14 mouse cellular contexts compared by ENCODE assay signal in genomic region chr3:52444420-52445119, GRCm38 (mm10).
A peak's percentile ranks its signal among the peaks of the same experiment; 100 is the strongest.
DNase-seq lines count a peak whose midpoint lies in the region; ATAC-seq and TF ChIP-seq lines count a peak whose summit lies in the region.
"Had no signal": no experiment of that assay in that cellular context is flagged by ENCODE, and none has a peak within 500 bp of the region (broad histone marks: within the 10 kb centered on the region; RNA-seq: fewer than 3 reads in every experiment).

No protein-coding gene starts in this region.

- peak overlapping the region; percentile 76; the same call in 1 of the 2 replicates for H3K27ac ChIP-seq in hindbrain, embryonic 10.5 days
- H3K27ac ChIP-seq in hindbrain, embryonic 14.5 days, result no peak overlapping the region
- peak overlapping the region; percentile 72 for H3K27ac ChIP-seq in midbrain, embryonic 10.5 days (replicated peaks)
- H3K27ac ChIP-seq in midbrain, embryonic 16.5 days (ENCODE audit: low read length), result no peak overlapping the region
- peak overlapping the region; percentile 49; the same call in 1 of the 2 replicates for H3K27ac ChIP-seq in bone marrow, adult 2 months (ENCODE audit: control insufficient read depth, insufficient read depth, low read depth, low read length, poor library complexity)
- H3K27ac ChIP-seq: heart, embryonic 15.5 days; hindbrain, postnatal 0 days; neural tube, embryonic 13.5 days had no signal

- DNase-seq in hindbrain, embryonic 10.5 days (ENCODE audit: low spot score), result no peak
- no peak for DNase-seq in hindbrain, embryonic 14.5 days (ENCODE audit: low spot score)
- DNase-seq in midbrain, embryonic 10.5 days (ENCODE audit: low spot score), result no peak
- DNase-seq in embryo, embryonic 11 days, result no peak
- DNase-seq: lung, postnatal 14 days had no signal

- peaks cover 11% of the 10 kb centered on the region for H3K4me1 ChIP-seq in hindbrain, embryonic 10.5 days (replicated peaks)
- H3K4me1 ChIP-seq in hindbrain, embryonic 14.5 days (replicated peaks; ENCODE audit: control insufficient read depth, insufficient read depth, low read length), result 0 out of 2 replicates have a peak, but pooled peaks cover 5% of the 10 kb centered on the region
- H3K4me1 ChIP-seq in midbrain, embryonic 10.5 days, result peaks cover 11% of the 10 kb centered on the region
- H3K4me1 ChIP-seq in midbrain, embryonic 16.5 days (ENCODE audit: control insufficient read depth, insufficient read depth, low read length), result no peaks in the 10 kb centered on the region
- H3K4me1 ChIP-seq in bone marrow, adult 2 months (ENCODE audit: control insufficient read depth, insufficient read depth, low read length), result peaks cover 5% of the 10 kb centered on the region
- H3K4me1 ChIP-seq: heart, embryonic 15.5 days had no signal

- H3K4me2 ChIP-seq in hindbrain, embryonic 14.5 days (replicated peaks), result no peak overlapping the region
- no peak overlapping the region for H3K4me2 ChIP-seq in midbrain, embryonic 16.5 days (ENCODE audit: low read length)
- H3K4me2 ChIP-seq: heart, embryonic 15.5 days; limb, embryonic 15.5 days; neural tube, embryonic 13.5 days had no signal

- H3K36me3 ChIP-seq in hindbrain, embryonic 10.5 days, result no peaks in the 10 kb centered on the region
- no peaks in the 10 kb centered on the region for H3K36me3 ChIP-seq in hindbrain, embryonic 14.5 days (replicated peaks; ENCODE audit: control insufficient read depth, insufficient read depth)
- H3K36me3 ChIP-seq in midbrain, embryonic 10.5 days, result no peaks in the 10 kb centered on the region
- H3K36me3 ChIP-seq in midbrain, embryonic 16.5 days (ENCODE audit: control insufficient read depth, insufficient read depth, low read length), result no peaks in the 10 kb centered on the region
- H3K36me3 ChIP-seq: heart, embryonic 15.5 days; limb, embryonic 15.5 days; neural tube, embryonic 13.5 days had no signal

- 87% methylated on average over 8 of the region's 8 CpGs for WGBS in hindbrain, embryonic 10.5 days
- 91% methylated on average over 8 of the region's 8 CpGs for WGBS in hindbrain, embryonic 14.5 days
- WGBS in midbrain, embryonic 10.5 days, result 94% methylated on average over 8 of the region's 8 CpGs
- 92% methylated on average over 8 of the region's 8 CpGs for WGBS in midbrain, embryonic 16.5 days
- WGBS in bone marrow, adult 2 months, result 35% methylated on average over 8 of the region's 8 CpGs

- TF ChIP-seq CTCF in bone marrow, adult 2 months (IDR thresholded peaks at IDR 0.05; ENCODE audit: control insufficient read depth, insufficient read depth, low read length), result no peak

- peaks cover 4% of the 10 kb centered on the region; the same call in 1 of the 2 replicates for H3K27me3 ChIP-seq in hindbrain, embryonic 10.5 days (ENCODE audit: insufficient read depth, poor library complexity, severe bottlenecking)
- H3K27me3 ChIP-seq in hindbrain, embryonic 14.5 days (ENCODE audit: control insufficient read depth, insufficient read depth, low read length), result no peaks in the 10 kb centered on the region
- 0 out of 2 replicates have a peak, but pooled peaks cover 5% of the 10 kb centered on the region for H3K27me3 ChIP-seq in midbrain, embryonic 10.5 days (ENCODE audit: low read depth, poor library complexity, severe bottlenecking)
- H3K27me3 ChIP-seq in midbrain, embryonic 16.5 days (ENCODE audit: control insufficient read depth, insufficient read depth, low read depth, low read length), result no peaks in the 10 kb centered on the region
- H3K27me3 ChIP-seq: heart, embryonic 15.5 days; limb, embryonic 15.5 days; neural tube, embryonic 13.5 days had no signal

- no peak for ATAC-seq in hindbrain, embryonic 14.5 days (ENCODE audit: low FRiP score)
- no peak for ATAC-seq in midbrain, embryonic 16.5 days
- peak; percentile 5; the same call in 1 of the 2 replicates for ATAC-seq in neutrophil, adult 5-6 weeks (ENCODE audit: extremely low read depth, insufficient number of reproducible peaks, low FRiP score, poor library complexity, severe bottlenecking)
- ATAC-seq: hindbrain, postnatal 0 days; intestine, postnatal 0 days had no signal

- H3K4me3 ChIP-seq in hindbrain, embryonic 10.5 days, result no peak overlapping the region
- no peak overlapping the region for H3K4me3 ChIP-seq in hindbrain, embryonic 14.5 days (replicated peaks; ENCODE audit: low read length)
- H3K4me3 ChIP-seq in midbrain, embryonic 10.5 days, result no peak overlapping the region
- no peak overlapping the region for H3K4me3 ChIP-seq in midbrain, embryonic 16.5 days (ENCODE audit: low read depth, low read length)
- no peak overlapping the region for H3K4me3 ChIP-seq in bone marrow, adult 2 months (replicated peaks; ENCODE audit: control insufficient read depth, low read depth, low read length)
- H3K4me3 ChIP-seq: gastrocnemius, adult 2 months; heart, embryonic 15.5 days; limb, embryonic 15.5 days; neural tube, embryonic 13.5 days had no signal

- TF ChIP-seq POLR2A in bone marrow, adult 2 months (IDR thresholded peaks at IDR 0.05; ENCODE audit: borderline replicate concordance, control insufficient read depth, low read depth, low read length), result no peak

- H3K9me3 ChIP-seq in hindbrain, embryonic 10.5 days, result no peaks in the 10 kb centered on the region
- H3K9me3 ChIP-seq in hindbrain, embryonic 14.5 days (ENCODE audit: control insufficient read depth, low read length), result no peaks in the 10 kb centered on the region
- no peaks in the 10 kb centered on the region for H3K9me3 ChIP-seq in midbrain, embryonic 10.5 days (replicated peaks)
- H3K9me3 ChIP-seq in midbrain, embryonic 16.5 days (replicated peaks; ENCODE audit: control insufficient read depth, low read length, poor library complexity, severe bottlenecking), result no peaks in the 10 kb centered on the region
- H3K9me3 ChIP-seq: heart, embryonic 15.5 days; limb, embryonic 15.5 days; neural tube, embryonic 13.5 days had no signal

- H3K9ac ChIP-seq in hindbrain, embryonic 14.5 days, result no peak overlapping the region
- H3K9ac ChIP-seq in midbrain, embryonic 16.5 days (ENCODE audit: low read depth, low read length), result no peak overlapping the region
- H3K9ac ChIP-seq: heart, embryonic 15.5 days; limb, embryonic 15.5 days; neural tube, embryonic 13.5 days had no signal

Comparison
In these comparisons a context has a peak if more than half of its experiments do, and no peak if none do; other contexts are left out.
1. H3K27ac ChIP-seq: peak in hindbrain, embryonic 10.5 days (single experiment), midbrain, embryonic 10.5 days (single experiment) and bone marrow, adult 2 months (single experiment); none in hindbrain, embryonic 14.5 days (single experiment) and midbrain, embryonic 16.5 days (single experiment).